Mouse (Mus musculus): ENCODE data around the gene Tma7. TPM values are rescaled to one million over a fixed set of nuclear protein-coding genes. Genes with fewer than 3 reads are reported as not detected.
A peak's percentile ranks its signal among the peaks of the same experiment; 100 is the strongest.

The Tma7 gene
- total RNA-seq, 2 experiments from 2014 or later = 178 to 391 TPM

DNA sequence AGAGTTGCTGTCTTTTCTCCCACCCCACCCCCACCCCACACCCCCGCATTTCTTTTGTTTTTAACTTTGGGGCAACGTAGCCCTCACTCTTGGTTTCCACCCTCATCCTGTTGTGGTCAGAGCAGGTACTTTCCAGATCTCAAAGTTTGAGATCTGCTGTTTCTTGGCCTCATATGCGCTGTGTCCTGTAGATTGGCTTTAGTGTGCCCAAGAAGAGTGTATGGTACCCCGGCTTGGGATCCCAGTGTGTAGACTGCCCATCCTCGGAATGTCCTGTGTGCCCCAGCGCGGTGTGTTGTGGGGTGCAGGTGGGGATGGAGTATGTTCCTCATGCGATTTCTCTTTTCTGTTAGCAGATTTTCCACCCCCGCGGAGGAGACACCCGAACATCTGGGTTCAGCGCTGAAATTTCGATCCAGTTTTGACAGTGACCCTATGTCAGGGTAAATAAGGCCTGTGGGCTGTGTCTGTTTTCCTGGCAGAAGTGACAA, 31.3 kb downstream of the Tma7 start:
- ATAC-seq (replicated peaks; ENCODE audit: poor library complexity, severe bottlenecking) = no peak

DNA sequence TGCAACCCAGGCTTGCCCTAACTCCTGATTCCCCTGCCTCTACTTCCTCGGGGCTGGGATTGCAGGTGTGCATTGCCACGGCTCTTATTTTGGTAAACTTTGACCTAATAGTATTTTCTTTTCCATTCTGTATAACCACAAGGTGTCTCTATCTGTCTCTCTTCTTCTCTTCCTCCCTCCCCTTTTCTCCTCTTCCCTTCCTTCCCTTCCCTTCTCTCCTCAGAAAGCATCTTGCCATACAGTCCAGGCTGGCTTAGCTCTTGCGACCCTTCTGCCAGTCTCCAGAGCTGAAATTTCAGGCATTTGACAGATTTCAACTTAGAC, 31.8 kb downstream of the Tma7 start:
- ATAC-seq (replicated peaks; ENCODE audit: poor library complexity, severe bottlenecking) = no peak

DNA sequence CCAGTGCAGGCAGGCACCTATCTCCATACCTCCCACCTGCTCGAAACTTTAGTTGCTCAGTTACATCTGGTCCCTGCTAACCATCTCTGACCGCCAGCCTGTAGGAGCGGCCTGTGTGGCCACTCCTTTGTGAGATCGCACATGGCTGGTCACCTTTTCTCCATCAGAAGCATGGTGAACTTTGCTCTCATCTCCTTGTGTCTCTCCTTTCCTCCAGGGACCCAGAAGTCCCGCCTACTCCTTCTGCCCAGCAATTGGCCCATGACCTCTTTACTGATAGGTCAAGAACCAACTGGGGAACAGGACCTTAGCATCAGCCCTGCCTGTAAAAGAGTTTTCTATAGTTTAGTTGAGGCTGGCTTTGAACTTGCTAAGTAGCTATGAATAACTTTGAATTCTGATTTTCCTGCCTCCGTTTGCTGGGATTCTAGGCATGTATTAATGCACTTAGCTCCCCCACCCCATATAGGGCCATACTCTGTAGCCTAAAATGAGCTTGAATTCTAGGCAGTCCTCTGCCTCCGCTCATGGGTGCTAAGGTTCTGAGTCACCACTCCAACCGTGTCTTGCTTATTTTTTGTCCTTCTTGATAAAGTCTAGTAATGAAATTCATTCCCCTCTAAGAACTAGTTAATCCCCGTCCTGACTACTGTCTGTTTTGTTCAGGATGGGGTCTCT, 32.3 kb downstream of the Tma7 start:
- ATAC-seq (replicated peaks; ENCODE audit: poor library complexity, severe bottlenecking) = no peak

- no peak for ATAC-seq (replicated peaks; ENCODE audit: poor library complexity, severe bottlenecking)
Measured at GRCm38 (mm10) chr9:109049316-109049715, 33.1 kb downstream of the Tma7 start.

- peak; percentile 99 for ATAC-seq (replicated peaks; ENCODE audit: poor library complexity, severe bottlenecking)
Measured at GRCm38 (mm10) chr9:109046306-109046705, 36.1 kb downstream of the Tma7 start.

DNA sequence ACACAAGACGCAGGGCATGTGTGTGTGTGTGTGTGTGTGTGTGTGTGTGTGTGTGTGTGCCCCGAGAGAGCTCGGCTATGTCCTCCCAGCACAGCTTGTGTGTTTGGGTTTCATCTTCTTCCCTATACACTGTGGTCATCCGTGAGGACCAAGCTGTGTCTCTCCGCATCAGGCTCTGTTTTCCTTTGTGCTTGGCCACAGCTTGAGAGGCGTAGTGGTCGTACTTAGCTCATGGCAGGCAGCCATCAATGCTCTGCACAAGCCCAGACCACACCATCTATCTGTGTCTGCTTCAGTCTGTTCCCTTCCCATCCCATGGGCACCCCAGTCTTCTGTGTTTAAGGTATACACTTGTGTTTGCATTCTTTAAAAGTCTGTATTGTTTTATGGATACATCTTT, 41.0 kb downstream of the Tma7 start:
- no peak for ATAC-seq (replicated peaks; ENCODE audit: poor library complexity, severe bottlenecking)

DNA sequence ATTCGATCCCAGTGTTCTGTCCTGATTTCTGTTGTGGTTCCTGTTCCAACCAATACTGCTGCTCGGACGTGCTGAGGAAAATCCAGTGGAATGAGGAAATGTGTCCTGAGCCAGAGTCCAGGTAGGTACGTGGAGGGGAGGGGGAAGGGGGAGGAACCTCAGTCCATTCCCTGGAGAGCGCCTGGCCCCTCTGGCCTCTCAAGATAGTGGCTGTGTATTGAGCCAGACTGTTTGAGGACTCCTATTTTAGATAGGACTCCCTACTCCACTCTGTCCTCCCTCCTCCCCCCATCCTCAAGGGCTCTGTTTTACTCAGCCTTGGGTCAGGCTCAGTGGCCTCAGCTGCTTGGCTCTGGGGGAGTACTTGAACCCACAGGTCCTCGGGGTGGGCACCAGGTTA, 41.5 kb downstream of the Tma7 start:
- no peak for ATAC-seq (replicated peaks; ENCODE audit: poor library complexity, severe bottlenecking)

DNA sequence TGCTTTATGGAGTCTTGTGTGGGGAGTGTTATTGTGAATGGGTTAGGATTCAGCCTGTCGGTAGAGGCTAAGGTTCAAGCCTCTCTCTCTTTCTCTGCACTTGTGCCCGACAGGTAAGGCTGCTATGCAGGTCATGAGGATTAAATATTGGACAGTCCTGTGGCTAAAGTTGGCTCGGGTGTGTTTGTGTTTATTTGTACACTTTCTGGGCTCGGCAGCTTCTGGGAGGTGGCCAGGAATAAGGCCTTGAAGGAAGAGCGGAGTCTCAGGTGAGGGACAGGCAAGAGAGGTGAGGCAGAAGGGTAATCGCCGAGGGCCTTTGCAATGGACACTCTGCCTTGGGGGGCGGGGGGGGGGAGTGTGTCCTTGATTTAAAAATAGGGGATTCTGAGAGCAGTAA, 42.2 kb downstream of the Tma7 start:
- no peak for ATAC-seq (replicated peaks; ENCODE audit: poor library complexity, severe bottlenecking)

DNA sequence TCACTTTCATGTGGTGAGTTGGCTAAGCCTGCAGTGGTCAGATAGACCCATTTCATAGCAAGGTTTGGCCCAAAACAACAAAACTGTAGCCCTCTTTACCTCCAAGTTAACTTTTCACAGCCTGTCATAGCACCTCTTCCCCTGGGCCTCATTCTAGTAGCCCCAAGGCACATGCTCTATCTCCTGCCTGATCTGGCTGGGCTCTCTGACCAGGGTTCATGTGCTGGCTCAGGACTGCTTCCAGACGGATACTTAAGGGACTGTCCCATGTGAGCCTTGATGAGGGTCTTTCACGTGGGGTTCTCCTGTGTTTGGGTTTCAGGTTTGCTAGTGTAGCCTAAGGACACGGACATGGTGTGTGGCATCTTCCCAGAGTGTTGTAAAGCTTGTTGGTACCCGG, 42.7 kb downstream of the Tma7 start:
- ATAC-seq (replicated peaks; ENCODE audit: poor library complexity, severe bottlenecking) = no peak

DNA sequence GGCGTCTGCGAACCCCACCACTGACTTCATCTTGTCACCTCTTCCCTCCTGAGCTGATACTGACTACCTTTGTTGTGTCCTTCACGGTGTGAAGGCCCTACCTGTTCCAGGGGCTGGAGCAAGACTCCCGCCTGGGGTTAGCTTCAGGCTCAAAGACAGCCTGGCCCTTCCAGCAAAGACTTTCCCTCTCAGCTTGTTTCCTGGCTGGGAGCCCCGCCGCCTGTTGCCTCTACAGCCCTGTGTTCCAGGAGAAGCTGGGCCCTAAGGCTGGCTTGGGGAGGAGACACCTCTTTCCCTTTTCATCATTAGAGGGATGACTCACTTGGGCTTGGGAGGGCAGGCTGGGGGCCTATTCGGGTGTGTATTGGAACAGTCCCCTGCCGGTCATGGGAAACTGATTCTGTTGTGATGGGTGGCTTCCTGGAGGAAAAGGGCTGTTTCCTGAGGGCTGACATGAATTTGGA, 43.5 kb downstream of the Tma7 start:
- ATAC-seq (replicated peaks; ENCODE audit: poor library complexity, severe bottlenecking) = peak; percentile 66

DNA sequence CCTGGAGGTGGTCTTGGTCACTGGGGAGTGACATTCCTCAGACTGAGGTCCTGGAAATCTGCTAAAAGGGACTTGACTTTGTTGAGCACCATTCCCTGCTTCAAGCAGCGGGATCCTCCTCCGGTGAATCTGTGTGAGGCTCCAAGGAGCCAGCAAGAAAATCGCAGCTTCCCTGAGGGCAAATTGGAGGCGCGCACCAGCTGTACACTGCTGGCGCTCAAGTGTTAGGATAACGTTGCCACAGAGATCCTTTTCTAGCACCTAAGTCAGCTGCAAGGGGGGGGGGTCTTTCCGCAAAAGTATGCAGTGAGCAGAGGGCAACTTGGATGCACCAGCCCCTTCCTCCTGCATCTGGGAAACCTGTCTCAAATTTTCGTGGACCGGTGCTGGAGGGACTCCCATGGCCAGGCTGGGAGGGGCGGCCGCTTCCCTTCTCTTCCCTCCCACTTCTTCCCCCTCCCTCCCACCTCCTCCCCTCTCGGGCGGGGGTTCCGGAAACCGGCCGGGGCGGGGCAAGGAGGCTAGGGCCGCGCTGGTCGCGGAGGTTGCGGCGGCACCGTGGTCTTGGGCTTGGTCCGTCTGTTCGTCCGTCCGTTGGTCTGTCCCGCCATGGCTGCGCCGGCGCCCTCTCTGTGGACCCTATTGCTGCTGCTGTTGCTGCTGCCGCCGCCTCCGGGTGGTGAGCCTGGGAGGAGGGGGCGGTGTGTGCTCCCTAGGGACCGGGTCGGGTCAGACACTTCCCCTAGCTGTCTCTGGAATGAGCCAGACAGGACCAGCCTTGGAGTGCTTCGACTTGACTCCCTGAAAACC, 44.1 kb downstream of the Tma7 start, which contains the start of gene Shisa5:
Gene Shisa5 (plus strand): TSS at position 480 of the 810 bp plus-strand sequence.
- peak; percentile 96 for ATAC-seq (replicated peaks; ENCODE audit: poor library complexity, severe bottlenecking)

DNA sequence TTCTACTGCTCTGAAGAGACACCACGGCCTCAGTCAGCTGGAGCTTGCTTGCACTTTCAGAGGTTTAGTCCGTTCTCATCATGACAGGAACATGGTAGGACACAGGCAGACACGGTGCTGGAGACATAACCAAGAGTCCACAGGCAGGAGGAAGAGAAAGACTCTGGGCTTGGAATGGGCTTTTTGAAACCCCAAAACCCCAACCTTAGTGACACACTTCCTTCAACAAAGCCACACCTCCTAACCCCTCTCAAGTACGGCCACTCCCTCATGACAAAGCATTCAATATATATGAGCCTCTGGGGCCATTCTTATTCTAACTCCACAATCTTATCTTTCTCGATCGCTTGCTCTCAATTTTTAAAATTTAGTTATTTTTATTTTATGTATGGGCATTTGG, 50.0 kb downstream of the Tma7 start:
- ATAC-seq (replicated peaks; ENCODE audit: poor library complexity, severe bottlenecking) = peak; percentile 61

DNA sequence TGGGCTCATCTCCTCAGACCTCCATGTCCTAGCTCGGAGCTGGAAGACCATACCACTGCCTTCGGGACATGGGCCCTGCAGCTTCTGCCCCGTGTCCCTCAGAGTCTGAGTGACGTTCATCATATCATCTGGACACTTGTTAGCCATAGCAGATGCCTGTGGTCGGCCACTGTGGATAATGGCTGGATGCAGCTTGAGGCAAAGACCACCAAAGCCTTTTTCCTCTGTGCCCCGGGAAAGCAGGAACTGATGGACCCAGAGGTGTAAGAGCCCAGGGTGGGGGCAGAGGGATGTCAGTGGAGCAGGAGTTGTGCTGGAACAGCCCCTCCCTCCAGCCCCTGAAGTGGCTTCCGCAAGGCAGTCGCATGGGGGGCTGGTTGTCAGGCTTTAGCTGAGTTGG, 50.7 kb downstream of the Tma7 start:
- ATAC-seq (replicated peaks; ENCODE audit: poor library complexity, severe bottlenecking) = no peak

- ATAC-seq (replicated peaks; ENCODE audit: poor library complexity, severe bottlenecking) = no peak
Measured at GRCm38 (mm10) chr9:109031001-109031400, 51.4 kb downstream of the Tma7 start.

DNA sequence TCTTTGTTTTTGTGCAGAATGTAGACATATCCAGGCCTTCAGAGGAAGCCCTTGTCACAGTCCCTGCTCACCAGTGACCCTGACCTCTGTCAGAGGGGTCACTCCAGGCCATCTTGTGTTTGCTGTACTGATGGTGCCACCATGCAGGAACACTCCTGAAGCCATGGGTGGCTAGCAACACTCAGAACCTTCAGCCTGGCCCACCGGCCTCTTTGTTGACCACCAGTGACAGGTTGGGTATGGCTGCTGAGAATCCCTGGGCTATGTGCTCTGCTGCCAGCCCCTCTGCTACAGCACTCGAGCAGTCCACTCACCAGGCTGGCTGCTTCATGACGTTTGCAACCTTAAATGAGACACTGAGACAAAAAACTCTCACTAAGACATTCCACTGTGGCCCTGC, 52.1 kb downstream of the Tma7 start:
- ATAC-seq (replicated peaks; ENCODE audit: poor library complexity, severe bottlenecking) = no peak

- no peak for ATAC-seq (replicated peaks; ENCODE audit: poor library complexity, severe bottlenecking)
Measured at GRCm38 (mm10) chr9:109028919-109029318, 53.5 kb downstream of the Tma7 start.

DNA sequence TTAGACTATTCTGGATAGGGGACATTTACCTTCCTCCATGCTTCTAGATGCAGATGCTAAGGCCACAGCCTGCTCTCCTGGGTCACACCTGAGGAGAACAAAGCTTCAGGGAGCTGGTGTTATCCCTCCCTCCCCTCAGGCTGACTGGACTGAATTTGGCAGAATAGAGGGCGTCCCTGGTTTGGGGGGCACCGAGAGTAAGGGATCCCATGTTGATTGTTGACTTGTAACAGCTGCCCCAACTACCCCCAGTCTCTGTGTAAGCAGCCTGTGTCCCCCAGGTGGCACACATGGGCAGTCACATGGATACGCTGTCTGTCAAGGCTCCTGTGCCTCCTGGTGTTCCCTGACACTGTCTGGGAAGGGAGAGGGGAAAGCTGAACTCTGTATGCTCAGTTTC, 54.0 kb downstream of the Tma7 start:
- ATAC-seq (replicated peaks; ENCODE audit: poor library complexity, severe bottlenecking) = no peak

DNA sequence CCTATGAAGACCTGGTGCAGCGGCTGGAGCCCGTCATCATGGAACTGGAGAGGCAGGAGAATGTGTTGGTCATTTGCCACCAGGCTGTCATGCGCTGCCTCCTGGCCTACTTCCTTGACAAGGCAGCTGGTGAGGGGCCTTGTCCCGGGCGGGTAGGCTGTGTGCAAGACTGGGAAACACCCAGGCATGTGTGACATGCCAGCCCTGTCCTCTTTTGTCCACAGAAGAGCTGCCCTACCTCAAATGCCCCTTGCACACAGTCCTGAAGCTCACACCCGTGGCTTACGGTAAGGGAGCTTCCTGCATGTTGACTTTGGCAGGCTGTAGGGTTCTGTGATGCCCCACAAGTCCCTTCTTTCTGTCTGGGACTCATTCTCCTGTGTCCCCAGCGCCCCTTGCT, 54.9 kb downstream of the Tma7 start:
- ATAC-seq (replicated peaks; ENCODE audit: poor library complexity, severe bottlenecking) = no peak
